8 mouse cellular contexts compared by ENCODE assay signal in the genomic region with DNA sequence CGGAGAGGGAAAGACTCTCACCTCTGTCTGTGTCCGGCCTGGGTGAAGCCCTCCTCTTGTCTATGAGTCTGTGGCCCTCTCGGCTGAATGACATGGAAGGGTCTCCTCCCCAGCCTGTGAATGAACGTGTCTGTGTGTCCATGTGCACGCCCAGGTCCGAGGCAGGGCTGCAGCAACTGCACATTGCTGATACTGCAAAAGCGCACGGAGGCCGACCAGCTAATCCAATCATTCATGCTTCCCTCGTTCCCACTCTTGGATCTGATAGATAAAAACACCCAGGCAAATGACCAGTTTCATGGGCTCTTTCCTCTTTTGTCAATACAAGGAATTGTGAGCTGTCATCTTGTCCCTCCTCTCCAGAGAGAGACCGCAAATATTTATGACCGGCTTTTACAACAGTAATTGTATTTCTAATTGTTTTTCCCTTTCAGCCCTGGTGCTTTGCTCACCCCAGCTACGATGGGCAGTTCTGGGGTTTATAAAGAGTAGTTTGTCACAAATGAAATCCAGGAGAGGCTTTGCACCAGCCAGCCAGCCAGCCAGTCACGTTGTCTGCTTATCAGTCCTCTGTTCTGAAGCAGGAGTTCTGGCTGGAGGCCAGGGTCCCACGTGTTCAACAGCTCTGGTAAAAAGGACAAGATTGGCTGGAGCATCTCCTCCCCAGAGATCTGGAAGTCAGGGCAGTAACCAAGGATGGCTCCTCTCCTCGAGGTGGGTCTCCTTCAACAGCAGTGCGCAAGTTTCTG.
A peak's percentile ranks its signal among the peaks of the same experiment; 100 is the strongest.
DNase-seq lines count a peak whose midpoint lies in the region; ATAC-seq lines count a peak whose summit lies in the region.

No protein-coding gene starts in this region.

- WGBS in hindbrain, embryonic 14.5 days, result 48% methylated on average over 17 of the region's 17 CpGs
- WGBS in hindbrain, embryonic 10.5 days, result 78% methylated on average over 17 of the region's 17 CpGs

- no peaks in the 10 kb centered on the region for H3K36me3 ChIP-seq in hindbrain, embryonic 14.5 days (replicated peaks; ENCODE audit: control insufficient read depth, insufficient read depth)
- H3K36me3 ChIP-seq in hindbrain, embryonic 10.5 days, result no peaks in the 10 kb centered on the region

- H3K4me2 ChIP-seq in hindbrain, embryonic 14.5 days (replicated peaks), result no peak overlapping the region

- DNase-seq in hindbrain, embryonic 14.5 days (ENCODE audit: low spot score), result peak; percentile 64
- DNase-seq in hindbrain, embryonic 10.5 days (ENCODE audit: low spot score), result no peak
- DNase-seq in right cerebral cortex, postnatal 14 days, result peak; percentile 36
- DNase-seq in right cerebral cortex, postnatal 25 days, result no peak
- peak; percentile 94 for DNase-seq in heart, adult 11 months
- peak; percentile 39 for DNase-seq in lung, postnatal 10 days
- no peak for DNase-seq in adipocyte (ENCODE audit: low spot score)
- no peak for DNase-seq in T-cell, adult 2 months (ENCODE audit: low spot score)

- H3K4me3 ChIP-seq in hindbrain, embryonic 14.5 days (replicated peaks; ENCODE audit: low read length), result no peak overlapping the region
- H3K4me3 ChIP-seq in hindbrain, embryonic 10.5 days, result no peak overlapping the region

- no peak for ATAC-seq in hindbrain, embryonic 14.5 days (ENCODE audit: low FRiP score)

- no peak overlapping the region for H3K9ac ChIP-seq in hindbrain, embryonic 14.5 days

- H3K27ac ChIP-seq in hindbrain, embryonic 14.5 days, result peak overlapping the region; percentile 34; the same call in 1 of the 2 replicates
- H3K27ac ChIP-seq in hindbrain, embryonic 10.5 days, result no peak overlapping the region

- H3K4me1 ChIP-seq in hindbrain, embryonic 14.5 days (replicated peaks; ENCODE audit: control insufficient read depth, insufficient read depth, low read length), result peaks cover 10% of the 10 kb centered on the region; the same call in 1 of the 2 replicates
- H3K4me1 ChIP-seq in hindbrain, embryonic 10.5 days (replicated peaks), result 0 out of 2 replicates have a peak, but pooled peaks cover 6% of the 10 kb centered on the region

- no peaks in the 10 kb centered on the region for H3K27me3 ChIP-seq in hindbrain, embryonic 14.5 days (ENCODE audit: control insufficient read depth, insufficient read depth, low read length)
- H3K27me3 ChIP-seq in hindbrain, embryonic 10.5 days (ENCODE audit: insufficient read depth, poor library complexity, severe bottlenecking), result peaks cover 7% of the 10 kb centered on the region; the same call in 1 of the 2 replicates

- no peaks in the 10 kb centered on the region for H3K9me3 ChIP-seq in hindbrain, embryonic 14.5 days (ENCODE audit: control insufficient read depth, low read length)
- H3K9me3 ChIP-seq in hindbrain, embryonic 10.5 days, result no peaks in the 10 kb centered on the region

Comparison
In these comparisons a context has a peak if more than half of its experiments do, and no peak if none do; other contexts are left out.
1. DNase-seq: peak in hindbrain, embryonic 14.5 days (single experiment), right cerebral cortex, postnatal 14 days (single experiment), heart, adult 11 months (single experiment) and lung, postnatal 10 days (single experiment); none in hindbrain, embryonic 10.5 days (single experiment), right cerebral cortex, postnatal 25 days (single experiment), adipocyte (single experiment) and T-cell, adult 2 months (single experiment).